Mouse (Mus musculus): Measurements from ENCODE around the gene Morc3. TPM values are rescaled to one million over a fixed set of nuclear protein-coding genes. Genes with fewer than 3 reads are reported as not detected.
"Not testable (repeated sequence)": the region's sequence is repeated elsewhere in the genome, so short reads cannot be mapped to it uniquely, and the experiment has no call there.

The Morc3 gene
- total RNA-seq, 2 experiments from 2014 or later, result 25.1 to 30.3 TPM

- no peak for DNase-seq (ENCODE audit: low spot score in 2 of 2)
Observed at GRCm38 (mm10) chr16:93817371-93817770, 14.6 kb upstream of the Morc3 start.

GRCm38 (mm10) chr16:93818691-93819324 is 13.1 kb upstream of the Morc3 start:
- DNase-seq (ENCODE audit: low spot score in 2 of 2), result no peak

GRCm38 (mm10) chr16:93819325-93819696 is 12.6 kb upstream of the Morc3 start:
- DNase-seq (ENCODE audit: low spot score in 2 of 2), result no peak

GRCm38 (mm10) chr16:93820040-93820439 is 11.9 kb upstream of the Morc3 start:
- no peak for DNase-seq (ENCODE audit: low spot score in 2 of 2)

GRCm38 (mm10) chr16:93821706-93822105 is 10.2 kb upstream of the Morc3 start:
- DNase-seq (ENCODE audit: low spot score in 2 of 2), result no peak

- not testable (repeated sequence) for DNase-seq (ENCODE audit: low spot score in 2 of 2)
Observed at GRCm38 (mm10) chr16:93822433-93823225, 9.3 kb upstream of the Morc3 start.

GRCm38 (mm10) chr16:93824799-93825198 is 7.1 kb upstream of the Morc3 start:
- DNase-seq (ENCODE audit: low spot score in 2 of 2), result no peak

GRCm38 (mm10) chr16:93825463-93825862 is 6.5 kb upstream of the Morc3 start:
- DNase-seq (ENCODE audit: low spot score in 2 of 2), result no peak

GRCm38 (mm10) chr16:93826054-93826453 is 5.9 kb upstream of the Morc3 start:
- no peak for DNase-seq (ENCODE audit: low spot score in 2 of 2)

- not testable (repeated sequence) for DNase-seq (ENCODE audit: low spot score in 2 of 2)
Observed at GRCm38 (mm10) chr16:93826478-93826877, 5.4 kb upstream of the Morc3 start.

- no peak for DNase-seq (ENCODE audit: low spot score in 2 of 2)
Observed at GRCm38 (mm10) chr16:93826909-93827308, 5.0 kb upstream of the Morc3 start.

GRCm38 (mm10) chr16:93829526-93829925 is 2.4 kb upstream of the Morc3 start:
- DNase-seq (ENCODE audit: low spot score in 2 of 2), result no peak

GRCm38 (mm10) chr16:93830071-93830470 is 1.9 kb upstream of the Morc3 start:
- no peak for DNase-seq (ENCODE audit: low spot score in 2 of 2)

- DNase-seq (ENCODE audit: low spot score in 2 of 2), result no peak
Observed at GRCm38 (mm10) chr16:93830916-93831315, 1.0 kb upstream of the Morc3 start.

- DNase-seq (ENCODE audit: low spot score in 2 of 2), result no peak
Observed at GRCm38 (mm10) chr16:93832451-93833276, 743 bp downstream of the Morc3 start.

- no peak for DNase-seq (ENCODE audit: low spot score in 2 of 2)
Observed at GRCm38 (mm10) chr16:93833551-93833950, 1.6 kb downstream of the Morc3 start.

- no peak for DNase-seq (ENCODE audit: low spot score in 2 of 2)
Observed at GRCm38 (mm10) chr16:93834076-93834475, 2.2 kb downstream of the Morc3 start.

- DNase-seq (ENCODE audit: low spot score in 2 of 2), result no peak
Observed at GRCm38 (mm10) chr16:93839049-93839448, 7.1 kb downstream of the Morc3 start.

- no peak for DNase-seq (ENCODE audit: low spot score in 2 of 2)
Observed at GRCm38 (mm10) chr16:93850527-93850926, 18.6 kb downstream of the Morc3 start.

- DNase-seq (ENCODE audit: low spot score in 2 of 2), result no peak
Observed at GRCm38 (mm10) chr16:93859967-93860366, 28.0 kb downstream of the Morc3 start.

GRCm38 (mm10) chr16:93860686-93861085 is 28.8 kb downstream of the Morc3 start:
- peak in 1 of 2 experiments; percentile 29 for DNase-seq (ENCODE audit: low spot score in 2 of 2)

GRCm38 (mm10) chr16:93874841-93875240 is 42.9 kb downstream of the Morc3 start:
- no peak for DNase-seq (ENCODE audit: low spot score in 2 of 2)

All from adrenal gland, adult 18-20 months (tissue).